Mouse (Mus musculus): ENCODE results near the gene Poldip2.

Gene Poldip2

GRCm38 (mm10) chr11:78544449-78545111 lies 32.6 kb downstream of the Poldip2 start:
- DNase-seq (ENCODE audit: low spot score): no peak

DNA sequence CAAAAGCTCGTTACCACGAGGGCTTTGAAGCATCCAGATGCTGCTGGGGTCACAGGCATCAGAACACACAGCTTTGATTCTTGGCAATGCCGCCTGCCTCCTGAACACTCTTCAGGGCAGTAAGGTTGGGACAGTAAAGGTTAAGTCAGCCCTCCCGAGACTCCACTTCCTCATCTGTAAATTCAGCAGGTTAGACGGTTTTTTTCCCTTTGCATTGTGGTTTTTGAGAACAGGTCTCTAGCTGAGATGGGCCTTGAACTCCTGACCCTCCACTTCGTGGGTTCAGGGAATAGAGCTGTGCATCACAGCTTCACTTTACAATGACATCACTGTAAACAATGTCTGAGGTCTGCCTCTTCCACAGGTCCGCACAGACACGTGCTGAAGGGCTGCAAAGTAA lies 33.2 kb downstream of the Poldip2 start:
- no peak for DNase-seq (ENCODE audit: low spot score)

- DNase-seq (ENCODE audit: low spot score): no peak
Observed at GRCm38 (mm10) chr11:78547718-78548460, 35.9 kb downstream of the Poldip2 start.

DNA sequence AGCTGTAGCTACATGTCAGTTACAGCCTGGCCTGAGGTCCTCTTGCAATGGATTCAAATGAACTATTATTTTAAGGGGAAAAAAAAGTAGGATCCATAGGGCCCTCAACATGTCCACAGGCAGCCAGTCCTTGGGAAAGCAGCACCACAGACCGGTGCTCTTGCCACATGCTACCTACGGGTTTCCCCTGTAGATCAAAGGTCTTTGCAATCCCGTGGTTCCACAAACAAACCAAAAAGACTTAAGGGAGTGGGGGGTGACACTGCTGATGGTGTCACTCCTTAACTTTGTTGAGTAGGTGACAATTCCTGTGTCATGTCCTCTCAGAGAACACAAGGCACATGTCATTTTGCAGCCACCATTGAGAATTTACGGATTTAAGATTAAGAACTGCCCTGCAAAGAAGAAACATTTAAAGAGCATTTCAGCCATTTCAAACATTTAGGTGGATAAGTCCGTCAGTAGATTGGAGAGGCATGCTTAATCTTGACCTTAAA lies 37.5 kb downstream of the Poldip2 start:
- DNase-seq (ENCODE audit: low spot score): no peak

DNA sequence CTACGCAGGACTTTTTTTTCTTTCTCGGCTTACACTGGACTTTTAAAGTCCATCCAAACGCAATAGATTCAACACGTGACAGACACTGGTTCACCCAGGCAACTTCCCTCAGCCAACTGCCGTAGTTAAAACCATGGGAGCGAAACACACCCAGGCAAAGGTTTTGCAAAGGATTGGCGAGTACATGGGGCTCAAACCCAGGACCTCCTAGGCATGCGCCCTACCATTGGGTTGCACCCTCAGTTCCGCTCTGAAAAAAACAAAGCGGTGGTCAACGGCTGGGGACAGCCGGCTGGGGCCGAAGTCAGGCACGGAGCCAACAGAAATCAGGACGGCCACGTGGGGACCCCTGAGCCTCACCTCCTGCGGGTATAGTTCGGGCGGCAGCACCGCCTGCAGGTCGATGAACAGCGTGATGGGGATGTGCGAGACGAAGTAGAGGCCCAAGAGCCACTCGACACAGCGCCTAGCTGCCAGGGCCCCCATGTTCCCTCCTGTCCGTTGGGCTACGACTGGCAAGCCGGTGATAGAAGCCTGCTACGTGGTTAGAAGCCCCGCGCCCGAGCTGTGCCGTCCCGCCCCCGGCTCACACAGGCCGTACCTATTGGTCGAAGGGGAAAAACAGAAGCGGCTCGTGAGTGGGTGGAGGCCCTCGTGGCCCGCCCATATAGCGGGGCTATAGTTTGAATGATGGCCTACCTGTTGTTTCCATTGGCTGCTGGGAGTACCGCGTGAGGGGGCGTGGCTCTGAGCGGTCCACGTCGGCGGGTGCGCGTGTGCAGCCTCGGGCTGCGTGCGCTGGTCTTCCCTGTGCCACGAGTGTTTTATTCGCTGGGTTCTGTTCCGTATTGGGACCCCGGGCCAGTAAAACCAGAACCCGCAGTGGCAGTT lies 38.4 kb downstream of the Poldip2 start, which contains the start of gene Tmem97:
TSS of gene Tmem97 (minus strand) at position 610 of the 891 bp plus-strand sequence.
- peak; percentile 94 for DNase-seq (ENCODE audit: low spot score)

DNA sequence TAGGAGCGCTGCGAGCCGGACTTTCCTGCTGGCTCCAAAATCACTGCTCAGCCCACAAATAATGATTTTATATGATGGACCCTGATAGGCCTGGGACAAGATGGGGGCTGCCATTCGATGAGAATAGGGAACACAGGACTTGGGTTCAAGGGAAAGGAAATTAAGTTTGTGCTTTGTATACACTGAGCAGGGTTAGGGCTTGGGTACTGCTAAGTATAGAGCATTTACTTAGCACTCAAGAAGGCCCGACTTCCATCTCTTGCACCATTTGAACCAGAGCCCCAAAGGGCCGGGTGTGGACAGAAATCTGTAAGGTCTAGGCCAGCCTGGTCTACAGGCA lies 39.0 kb downstream of the Poldip2 start:
- DNase-seq (ENCODE audit: low spot score): no peak

GRCm38 (mm10) chr11:78555623-78556022 lies 43.6 kb downstream of the Poldip2 start:
- DNase-seq (ENCODE audit: low spot score): no peak

- no peak for DNase-seq (ENCODE audit: low spot score)
Observed at GRCm38 (mm10) chr11:78556070-78556469, 44.1 kb downstream of the Poldip2 start.

GRCm38 (mm10) chr11:78557241-78557640 lies 45.2 kb downstream of the Poldip2 start:
- no peak for DNase-seq (ENCODE audit: low spot score)

GRCm38 (mm10) chr11:78560447-78560846 lies 48.5 kb downstream of the Poldip2 start:
- peak; percentile 79 for DNase-seq (ENCODE audit: low spot score)

DNA sequence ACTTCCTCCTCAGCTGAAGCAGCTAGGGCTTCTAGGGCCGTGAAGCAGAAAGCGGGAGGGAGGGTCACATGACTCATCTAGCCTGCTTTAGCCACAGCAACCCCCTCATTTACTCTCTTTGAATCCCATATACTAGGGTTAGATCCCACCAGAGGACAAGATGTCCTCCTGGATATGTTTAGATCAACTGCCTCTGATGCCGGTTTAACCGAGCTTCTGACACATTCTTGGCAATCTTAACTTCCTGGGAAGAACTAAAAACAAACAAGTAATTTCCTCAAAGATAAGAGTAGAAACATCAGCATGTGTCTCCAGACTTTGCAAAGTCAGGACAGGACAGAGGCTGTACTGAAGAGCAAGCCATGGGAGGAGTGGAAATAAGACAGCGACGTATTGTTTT lies 54.8 kb downstream of the Poldip2 start:
- DNase-seq (ENCODE audit: low spot score): no peak

GRCm38 (mm10) chr11:78567614-78568013 lies 55.6 kb downstream of the Poldip2 start:
- no peak for DNase-seq (ENCODE audit: low spot score)

DNA sequence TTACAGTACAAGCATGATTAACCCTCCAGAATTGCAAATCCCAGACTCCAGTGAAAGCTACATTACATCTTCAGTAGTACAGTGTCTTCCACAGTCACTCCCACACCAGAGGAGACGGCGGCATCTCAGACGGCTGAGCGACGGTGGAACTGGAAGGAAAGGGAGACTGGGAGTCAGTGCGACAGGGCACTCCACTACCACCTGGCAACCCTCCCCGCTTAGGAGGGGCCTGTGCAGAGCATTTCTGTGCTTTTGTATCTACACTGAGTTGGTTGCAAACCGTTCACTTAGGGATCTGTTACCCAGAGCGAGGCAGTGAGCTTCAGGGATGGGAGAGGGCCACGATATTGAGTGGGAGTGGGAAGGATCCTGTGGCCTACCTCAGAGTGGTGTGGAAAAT lies 56.8 kb downstream of the Poldip2 start:
- DNase-seq (ENCODE audit: low spot score): no peak

GRCm38 (mm10) chr11:78569806-78570205 lies 57.8 kb downstream of the Poldip2 start:
- no peak for DNase-seq (ENCODE audit: low spot score)

GRCm38 (mm10) chr11:78571441-78571840 lies 59.4 kb downstream of the Poldip2 start:
- DNase-seq (ENCODE audit: low spot score): no peak

GRCm38 (mm10) chr11:78571854-78572253 lies 59.9 kb downstream of the Poldip2 start:
- DNase-seq (ENCODE audit: low spot score): no peak
